Mouse (Mus musculus) C2C12 (cell line): Measurements from ENCODE around the gene Gm15737.

Source experiments
- CTCF ChIP-seq: IDR thresholded peaks from one replicate; pipeline ENCODE4 v1.5.1; 2011; ENCODE audit not compliant: control insufficient read depth, insufficient read depth, insufficient read length
- FOSL1 ChIP-seq: IDR thresholded peaks from one replicate; pipeline ENCODE4 v1.8.0; 2011; ENCODE audit warnings: mild to moderate bottlenecking, low read length; ENCODE audit not compliant: poor library complexity, insufficient read depth, severe bottlenecking
- MAX ChIP-seq: IDR thresholded peaks from one replicate; pipeline ENCODE4 v1.6.1; 2011; ENCODE audit warnings: mild to moderate bottlenecking, control low read depth

- TF ChIP-seq FOSL1, result no peak
- no peak for TF ChIP-seq CTCF
- TF ChIP-seq MAX, result no peak
Measured at GRCm38 (mm10) chr6:92829148-92829547, 40.0 kb upstream of the Gm15737 start.
